Mouse (Mus musculus) cerebellum, postnatal 10 days (tissue): Measurements from ENCODE around the gene Ddx25.

Source experiments
- DNase-seq, 2 experiments: peaks; one replicate each; pipeline ENCODE4 v3.0.0; 2021; ENCODE audit warnings: mixed read lengths in 2 of 2

Gene Ddx25

GRCm38 (mm10) chr9:35558257-35559008, at the start of gene Ddx25, which contains the start of gene Pus3:
Gene Ddx25, minus strand, starts transcription at chr9:35558528.
Gene Pus3, plus strand, starts transcription at chr9:35558595.
- DNase-seq = peak; percentile 92 to 93

DNA sequence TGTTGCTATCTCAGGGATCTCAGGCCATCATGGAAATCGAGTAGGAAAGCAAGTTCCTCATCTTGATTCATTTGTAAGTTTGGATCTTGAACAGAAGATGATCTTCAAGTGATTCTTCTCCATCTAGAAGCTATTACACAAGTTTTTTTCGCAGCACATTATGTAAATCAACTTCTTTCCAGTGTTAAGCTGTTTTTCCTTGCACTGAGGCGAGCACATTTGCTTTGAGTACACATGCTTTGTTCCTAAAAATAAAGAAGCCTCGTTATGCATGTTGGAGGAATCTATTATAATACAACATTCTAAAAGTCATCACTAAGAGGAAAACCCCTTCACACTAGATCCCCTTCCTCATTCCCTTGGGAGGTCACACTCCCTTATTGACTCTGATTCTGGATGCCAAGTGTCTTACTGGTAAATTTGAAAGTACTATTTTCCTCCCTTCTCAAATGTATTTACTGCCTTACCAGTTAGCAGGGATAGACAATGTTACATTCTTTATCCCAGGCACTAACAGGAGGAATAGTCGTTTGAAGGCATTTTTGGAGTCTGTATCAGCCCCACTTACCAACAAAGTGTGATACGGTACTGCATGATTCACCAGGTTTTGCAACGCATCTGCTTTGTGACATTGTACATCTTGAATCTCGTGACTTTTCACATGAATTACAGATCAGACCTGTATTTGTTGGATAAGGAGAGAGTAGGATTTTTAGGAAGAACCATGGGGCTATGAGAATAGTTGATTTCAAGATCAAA, 49.5 kb upstream of the Ddx25 start:
- no peak for DNase-seq

GRCm38 (mm10) chr9:35592903-35593302, 34.6 kb upstream of the Ddx25 start:
- DNase-seq = peak; percentile 17 to 23

DNA sequence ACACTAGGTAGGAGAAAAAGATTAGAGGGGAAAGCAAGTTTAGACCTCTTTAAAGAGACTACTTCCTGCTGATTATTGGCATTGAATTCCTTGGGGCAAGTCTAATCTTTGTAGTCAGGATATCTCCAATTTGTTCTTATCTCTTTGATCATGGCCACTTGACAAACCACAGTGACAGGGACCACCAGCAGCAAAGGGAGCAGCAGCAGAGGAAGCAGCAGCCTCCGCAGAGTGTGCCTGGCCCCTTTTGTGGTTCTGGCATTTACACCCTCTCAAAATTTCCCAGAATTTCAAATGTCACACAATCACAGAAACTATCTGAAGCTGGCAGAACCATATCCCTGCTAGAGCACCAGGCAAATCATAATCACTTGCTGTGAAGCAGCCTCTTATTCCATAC, 29.3 kb upstream of the Ddx25 start:
- no peak for DNase-seq

DNA sequence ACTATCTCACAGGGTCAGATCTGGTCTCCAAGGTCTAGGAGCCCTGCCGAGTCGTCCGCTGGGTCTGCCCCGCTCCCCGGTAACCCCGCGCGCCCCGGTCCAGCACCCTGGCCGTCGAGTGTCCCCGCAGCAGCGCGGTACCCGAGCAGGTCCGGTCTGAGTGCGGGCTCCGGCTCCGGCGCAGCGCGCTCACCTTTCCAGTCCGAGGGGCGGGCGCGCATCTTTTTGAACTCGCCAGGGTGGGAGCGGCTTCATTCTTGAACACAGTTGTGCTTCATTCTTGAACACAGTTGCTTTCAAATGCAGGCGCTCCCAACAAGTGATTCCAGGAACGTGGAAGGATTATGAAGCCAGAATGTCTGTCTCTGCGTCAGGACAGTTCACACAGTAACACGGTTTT, 16.1 kb upstream of the Ddx25 start:
- DNase-seq = peak in 1 of 2 experiments; percentile 12

GRCm38 (mm10) chr9:35570663-35571062, 12.3 kb upstream of the Ddx25 start:
- DNase-seq = no peak

- peak; percentile 95 to 97 for DNase-seq
Measured at GRCm38 (mm10) chr9:35569571-35570534, 11.5 kb upstream of the Ddx25 start, which contains the start of the genes Pate2 and Hyls1. Gene Pate2, plus strand, starts transcription at chr9:35570284. Gene Hyls1, minus strand, starts transcription at chr9:35570398.

GRCm38 (mm10) chr9:35567995-35568394, 9.7 kb upstream of the Ddx25 start:
- DNase-seq = no peak

DNA sequence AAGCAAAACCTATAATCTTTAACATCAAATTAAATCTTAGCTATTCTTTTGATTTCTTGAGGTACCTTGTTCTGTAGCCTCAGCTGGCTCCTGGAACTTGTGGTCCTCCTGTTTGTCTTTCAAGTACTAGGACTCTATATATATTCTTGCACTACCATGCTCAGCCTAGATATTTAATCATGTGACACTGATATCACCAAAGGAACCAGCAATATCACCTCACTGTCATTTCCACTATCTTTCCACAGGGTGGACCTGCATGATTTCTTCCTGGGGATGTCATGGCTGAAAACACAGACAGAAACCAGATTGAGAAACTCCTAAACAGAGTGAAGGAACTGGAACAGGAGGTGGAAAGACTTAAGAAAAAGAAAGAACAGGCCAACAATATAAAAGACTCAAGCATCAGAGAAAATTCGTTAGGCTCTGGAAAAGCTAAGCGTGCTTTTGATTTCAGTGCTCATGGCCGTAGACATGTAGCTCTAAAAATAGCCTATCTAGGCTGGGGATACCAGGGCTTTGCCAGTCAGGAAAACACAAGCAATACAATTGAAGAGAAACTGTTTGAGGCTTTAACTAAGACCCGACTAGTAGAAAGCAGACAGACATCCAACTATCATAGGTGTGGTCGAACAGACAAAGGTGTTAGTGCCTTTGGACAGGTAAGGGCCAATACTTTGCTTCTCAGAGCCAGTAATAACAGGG, 6.4 kb upstream of the Ddx25 start:
- DNase-seq = no peak

- no peak for DNase-seq
Measured at GRCm38 (mm10) chr9:35561583-35561982, 3.3 kb upstream of the Ddx25 start.

GRCm38 (mm10) chr9:35561076-35561475, 2.7 kb upstream of the Ddx25 start:
- no peak for DNase-seq

DNA sequence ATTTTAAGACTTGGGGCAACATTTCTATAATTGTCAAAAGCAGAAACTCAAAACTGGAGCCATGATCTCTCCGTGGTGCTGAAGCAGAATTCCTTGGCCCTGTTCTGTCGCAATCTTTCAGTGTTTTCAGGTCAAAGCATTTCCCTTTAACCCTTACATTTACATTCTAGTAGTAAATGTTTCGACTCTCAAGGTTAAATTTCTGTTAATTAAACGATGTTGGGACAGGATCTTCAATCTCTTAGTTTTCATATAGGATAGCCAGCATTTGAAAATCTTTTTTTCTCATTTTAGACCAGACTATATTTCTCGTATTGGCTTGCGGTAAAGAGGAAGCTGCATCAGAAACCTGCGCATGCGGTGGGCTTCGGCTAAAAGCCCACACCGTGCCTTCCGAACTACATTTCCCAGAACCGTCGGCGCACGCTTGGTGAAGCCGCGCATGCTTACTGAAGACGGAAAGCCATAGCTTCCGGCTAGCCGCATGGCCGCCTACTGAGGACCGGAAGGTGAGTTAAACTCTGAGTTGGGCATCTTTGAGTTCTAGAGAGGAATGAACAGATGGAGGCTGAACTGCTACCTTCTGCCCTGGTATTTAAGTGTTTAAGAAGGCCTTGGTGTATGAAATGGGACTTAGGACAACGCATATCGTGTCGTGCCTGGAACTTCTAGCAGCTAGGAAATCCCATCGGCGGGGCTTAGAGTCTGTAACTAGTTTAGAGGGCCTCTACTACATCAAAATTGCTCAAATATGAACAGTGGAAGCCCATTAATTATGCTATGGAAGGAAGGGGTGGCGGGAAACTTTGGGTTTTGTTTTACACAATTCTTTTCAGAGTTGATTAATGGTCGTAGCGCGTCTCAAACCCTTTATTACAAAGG, 922 bp upstream of the Ddx25 start:
- DNase-seq = peak; percentile 94 to 95

- DNase-seq = no peak
Measured at GRCm38 (mm10) chr9:35556494-35557102, 1.7 kb downstream of the Ddx25 start.

- no peak for DNase-seq
Measured at GRCm38 (mm10) chr9:35548455-35548854, 9.9 kb downstream of the Ddx25 start.

- no peak for DNase-seq
Measured at GRCm38 (mm10) chr9:35546745-35547144, 11.6 kb downstream of the Ddx25 start.

- DNase-seq = no peak
Measured at GRCm38 (mm10) chr9:35545704-35546103, 12.6 kb downstream of the Ddx25 start.

DNA sequence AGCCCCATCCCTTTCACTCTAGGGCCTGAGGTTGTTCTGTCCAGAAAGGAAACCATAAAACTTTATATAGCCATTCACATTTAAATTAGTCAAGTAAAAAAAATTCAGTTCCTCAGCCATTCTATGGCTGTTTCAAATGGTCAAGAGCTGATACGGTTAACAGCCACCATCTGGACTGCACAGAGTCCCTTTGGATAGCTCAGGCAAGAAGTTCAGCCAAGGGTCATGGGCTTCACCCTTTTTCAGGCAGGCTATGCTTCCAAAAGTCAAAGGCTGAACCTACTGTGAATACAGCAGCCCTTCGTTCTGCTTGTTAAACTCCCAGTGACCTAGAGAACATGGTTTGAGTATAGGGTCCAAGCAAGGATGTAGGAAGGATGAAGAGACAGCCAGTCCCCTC, 13.7 kb downstream of the Ddx25 start:
- no peak for DNase-seq

DNA sequence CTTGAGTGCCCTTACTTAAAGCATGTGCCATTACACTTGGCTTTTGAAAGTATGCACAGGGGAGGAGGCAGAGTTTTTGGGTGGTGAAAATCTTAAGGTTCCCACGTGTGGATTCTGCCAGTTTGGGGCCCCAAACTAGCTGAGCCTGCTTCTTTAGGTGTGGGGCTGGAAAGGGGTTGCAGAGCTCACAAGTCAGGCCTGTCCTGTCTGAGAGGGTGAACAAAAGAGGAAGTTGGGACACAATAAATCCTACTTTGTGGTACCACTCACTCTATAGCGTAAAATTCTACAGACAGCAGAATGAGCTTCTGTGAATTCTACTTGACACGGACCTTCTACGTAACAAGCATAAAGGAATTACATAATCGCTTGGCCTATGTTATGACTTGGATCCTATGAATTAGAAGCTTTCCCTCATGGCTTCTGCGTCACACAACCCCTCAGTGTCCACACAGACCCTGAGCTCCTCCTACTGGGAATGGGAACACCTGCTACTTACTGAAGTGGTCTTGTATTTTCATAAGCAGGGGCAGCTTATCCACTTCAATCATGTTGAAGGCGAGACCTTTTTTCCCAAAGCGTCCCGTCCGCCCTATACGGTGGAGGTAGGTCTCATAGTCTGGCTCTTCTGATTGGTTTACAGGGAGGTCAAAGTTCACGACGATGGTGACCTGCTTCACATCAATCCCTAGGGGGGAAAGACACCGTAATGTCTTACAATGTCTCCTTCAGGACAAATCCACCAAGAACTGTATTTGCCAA, 15.0 kb downstream of the Ddx25 start:
- DNase-seq = no peak

GRCm38 (mm10) chr9:35541941-35542340, 16.4 kb downstream of the Ddx25 start:
- no peak for DNase-seq

- DNase-seq = peak; percentile 93 to 97
Measured at GRCm38 (mm10) chr9:35541488-35541887, 16.8 kb downstream of the Ddx25 start.
